Mouse (Mus musculus): ENCODE results near the gene Ap2s1. TPM values are rescaled to one million over a fixed set of nuclear protein-coding genes. Genes with fewer than 3 reads are reported as not detected.
"Not testable (repeated sequence)": the region's sequence is repeated elsewhere in the genome, so short reads cannot be mapped to it uniquely, and the experiment has no call there.

Ap2s1 gene
- total RNA-seq, 2 experiments from 2014 or later, result 237 to 271 TPM

DNA sequence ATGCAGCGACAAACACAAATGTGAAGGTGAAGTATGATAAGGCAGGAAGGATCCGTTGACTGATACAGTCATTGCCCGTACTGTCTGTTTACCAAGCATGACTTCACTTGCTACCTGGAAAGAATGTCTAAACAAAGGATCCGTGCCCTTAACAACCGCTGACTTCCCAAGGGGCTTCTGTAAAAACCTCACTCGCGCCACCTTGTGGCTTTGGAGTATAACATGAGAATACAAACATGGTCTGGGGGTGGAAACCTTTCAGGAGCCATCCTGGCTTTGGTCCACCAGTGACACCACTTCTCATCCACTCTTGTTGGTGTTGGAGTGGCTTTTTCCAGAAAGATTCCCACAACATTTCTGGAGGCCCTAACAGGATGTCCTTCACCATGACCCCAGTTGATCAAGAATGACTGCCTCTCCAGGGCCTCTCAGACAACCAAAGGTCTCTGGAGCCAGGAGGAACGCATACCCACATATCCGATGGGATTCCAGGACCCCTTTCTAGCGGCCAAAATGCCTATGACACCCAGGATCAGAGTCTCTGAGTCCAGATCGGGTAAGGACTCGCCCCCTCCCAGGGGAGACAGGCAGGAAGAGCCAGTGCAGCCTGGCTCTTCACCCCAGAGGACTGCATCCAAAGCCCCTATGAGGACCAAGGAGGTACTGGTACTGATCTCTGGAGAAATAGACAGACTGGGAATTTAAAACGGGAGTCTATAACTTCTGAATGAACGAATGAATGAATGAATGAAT, 9.4 kb upstream of the Ap2s1 start:
- H3K4me3 ChIP-seq, result peak overlapping the region; percentile 25; the same call in 1 of the 2 replicates
- peak overlapping the region; percentile 53 for H3K27ac ChIP-seq
- DNase-seq (ENCODE audit: low spot score in 2 of 2), result peak; percentile 60 to 74
- TF ChIP-seq CTCF (conservative IDR thresholded peaks at IDR 0.05), result peak; percentile 88

DNA sequence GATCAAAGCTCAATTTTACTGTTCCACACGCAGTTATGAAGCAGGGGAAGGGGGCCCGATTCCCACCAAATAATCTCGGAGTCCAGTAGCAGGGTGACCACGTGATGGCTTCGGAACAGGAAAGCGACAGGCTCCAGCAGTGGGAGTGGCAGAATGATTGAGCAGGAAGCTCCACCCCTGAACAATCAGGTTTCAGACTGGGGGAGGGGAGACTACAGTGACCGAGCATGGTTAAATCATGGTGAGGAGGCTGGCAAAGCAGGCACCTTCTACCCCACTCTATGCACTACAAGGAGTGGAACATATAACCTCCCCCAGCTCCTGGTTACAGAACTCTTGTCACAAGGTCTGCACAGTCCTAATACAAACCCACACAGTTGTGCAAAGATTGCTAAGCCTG, 8.6 kb upstream of the Ap2s1 start:
- not testable (repeated sequence) for DNase-seq (ENCODE audit: low spot score in 2 of 2); H3K27ac ChIP-seq; H3K4me3 ChIP-seq

DNA sequence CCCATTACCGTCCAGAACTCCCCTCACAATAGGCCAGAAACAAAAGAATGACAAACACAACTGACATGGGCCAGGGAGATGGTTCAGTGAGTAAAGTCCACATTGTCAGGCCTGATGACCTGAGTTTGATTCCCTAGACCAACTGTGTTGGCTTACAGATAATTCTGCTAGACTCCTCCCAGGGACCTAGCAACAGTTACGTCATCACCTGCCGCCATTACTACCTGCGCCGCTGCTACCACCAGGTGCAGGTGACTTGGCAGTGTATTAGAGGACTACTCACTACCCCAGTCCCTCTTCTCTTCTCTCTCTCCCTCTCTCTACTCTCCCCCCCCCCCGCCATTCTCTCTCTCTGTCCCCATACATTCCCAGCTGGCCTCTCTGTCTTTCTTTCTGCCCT, 7.4 kb upstream of the Ap2s1 start:
- no peak overlapping the region for H3K27ac ChIP-seq
- no peak for DNase-seq (ENCODE audit: low spot score in 2 of 2)
- no peak overlapping the region for H3K4me3 ChIP-seq
- no peak for TF ChIP-seq CTCF (conservative IDR thresholded peaks at IDR 0.05)

DNA sequence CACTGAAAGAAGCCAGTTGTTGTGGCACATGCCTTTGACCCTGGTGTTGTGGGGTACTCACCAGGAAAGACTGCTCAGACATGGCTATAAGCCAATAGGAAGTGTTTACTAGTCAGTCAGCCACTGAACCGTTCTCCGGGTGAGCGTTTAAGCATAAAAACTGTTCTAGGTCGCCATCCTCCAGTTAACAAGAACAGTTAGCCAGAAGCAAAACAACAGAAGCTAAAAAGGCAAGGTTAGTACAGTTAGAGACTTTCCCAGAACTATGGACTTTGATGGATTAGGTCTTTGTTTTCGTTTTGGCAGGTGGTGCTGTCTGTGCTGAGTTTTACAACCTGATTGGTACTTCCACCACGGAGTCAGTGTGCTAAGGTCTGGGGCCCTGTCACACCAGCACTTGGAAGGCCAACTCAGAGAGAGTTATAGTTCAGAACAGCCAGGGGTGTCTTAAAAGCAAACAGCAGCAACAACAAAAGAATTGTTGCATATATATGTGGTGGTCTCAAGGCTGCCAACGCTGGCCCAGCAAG, 6.3 kb upstream of the Ap2s1 start:
- no peak for DNase-seq (ENCODE audit: low spot score in 2 of 2)
- TF ChIP-seq CTCF (conservative IDR thresholded peaks at IDR 0.05), result no peak
- H3K27ac ChIP-seq, result no peak overlapping the region
- H3K4me3 ChIP-seq, result no peak overlapping the region

DNA sequence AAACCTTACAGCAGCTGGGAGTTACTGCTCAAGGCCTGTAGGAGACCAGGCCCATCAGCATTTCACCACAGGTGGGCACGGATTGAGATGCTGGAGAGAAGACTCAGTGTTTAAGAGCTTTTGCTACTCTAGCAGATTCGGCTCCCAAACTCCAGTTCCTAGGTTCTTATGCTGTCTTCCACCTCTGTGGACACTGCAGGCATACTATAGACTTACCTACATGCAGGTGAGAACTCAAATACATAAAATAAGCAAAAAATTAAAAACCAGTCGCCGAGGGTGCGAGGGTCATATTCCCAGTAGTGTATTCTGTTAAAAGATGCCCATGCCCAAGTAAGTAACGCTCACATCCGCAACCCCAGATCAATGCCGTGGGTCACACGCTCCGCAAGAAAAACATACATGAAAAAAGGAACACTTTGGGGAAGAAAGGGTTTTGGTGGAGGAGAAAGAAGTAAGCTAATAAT, 571 bp upstream of the Ap2s1 start:
- DNase-seq (ENCODE audit: low spot score in 2 of 2), result peak in 1 of 2 experiments; percentile 21
- H3K4me3 ChIP-seq, result peak overlapping the region; percentile 64
- peak; percentile 33 for TF ChIP-seq CTCF (conservative IDR thresholded peaks at IDR 0.05)
- H3K27ac ChIP-seq, result peak overlapping the region; percentile 52

DNA sequence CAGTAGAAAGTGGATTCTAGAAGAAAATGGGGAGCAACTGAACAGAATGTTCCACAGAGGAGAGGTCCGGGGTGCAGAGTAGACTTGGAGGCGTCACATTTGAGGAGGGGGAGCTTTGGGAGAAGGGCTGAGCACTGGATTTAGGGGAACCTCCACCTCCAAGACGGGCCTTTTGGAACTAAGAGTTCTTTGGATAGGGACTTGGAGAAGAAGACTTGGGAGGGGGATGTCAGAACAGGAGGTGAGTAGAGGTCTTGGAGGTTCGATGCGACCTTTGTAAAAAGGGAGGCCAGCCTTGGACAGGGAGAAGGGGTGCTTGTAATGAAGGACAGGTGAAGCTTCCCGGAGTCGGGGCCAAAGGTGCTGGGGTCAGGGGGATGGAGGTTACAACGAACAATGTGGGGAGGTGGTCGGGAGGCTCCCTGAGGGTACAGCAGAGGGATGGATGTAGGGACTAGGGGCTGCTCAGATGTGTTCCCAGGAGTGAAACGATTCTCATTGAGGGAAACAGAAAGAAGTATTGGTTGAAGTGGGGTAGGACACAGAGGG, 920 bp downstream of the Ap2s1 start:
- peak overlapping the region; percentile 82 for H3K27ac ChIP-seq
- no peak for DNase-seq (ENCODE audit: low spot score in 2 of 2)

DNA sequence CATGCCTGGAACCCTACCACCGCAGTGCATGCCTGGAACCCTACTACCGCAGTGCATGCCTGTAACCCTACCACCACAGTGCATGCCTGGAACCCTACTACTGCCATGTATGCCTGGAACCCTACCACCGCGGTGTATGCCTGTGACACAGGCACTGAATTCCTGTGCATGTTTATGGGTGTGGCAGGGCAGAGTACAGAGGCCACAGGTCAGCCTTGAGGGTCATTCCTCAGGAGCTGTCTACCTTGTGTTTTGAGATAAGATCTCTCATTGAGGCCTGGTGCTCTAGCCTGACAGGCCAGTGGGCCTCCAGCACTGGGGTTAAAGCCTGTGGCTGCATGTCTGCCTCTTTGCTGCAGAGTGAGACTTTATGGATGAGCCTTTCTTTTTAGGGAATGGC, 7.2 kb downstream of the Ap2s1 start:
- no peak for DNase-seq (ENCODE audit: low spot score in 2 of 2)
- peak overlapping the region; percentile 40 for H3K27ac ChIP-seq
- no peak for TF ChIP-seq CTCF (conservative IDR thresholded peaks at IDR 0.05)

More for the DNA sequence above, 920 bp downstream of the Ap2s1 start:
- TF ChIP-seq CTCF (conservative IDR thresholded peaks at IDR 0.05), result no peak
- peak overlapping the region; percentile 64 for H3K4me3 ChIP-seq

DNA sequence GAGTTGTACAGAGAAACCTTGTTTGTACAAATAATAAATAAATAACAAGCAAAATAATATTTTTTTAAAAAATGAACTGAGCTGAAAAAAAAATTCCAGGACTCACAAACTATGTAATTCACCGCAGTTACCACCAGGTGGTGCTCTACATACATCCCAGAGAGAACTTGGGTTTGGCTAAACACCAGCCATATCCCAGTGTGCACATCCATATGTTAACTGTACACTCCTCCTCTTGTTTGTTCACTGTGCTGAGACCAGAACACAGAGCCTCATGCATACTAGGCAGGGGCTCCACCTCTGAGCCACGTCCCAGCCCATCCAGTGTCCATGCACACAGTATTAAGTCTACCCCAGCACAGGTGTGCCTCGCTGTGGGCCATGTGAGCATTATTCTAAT, 7.9 kb downstream of the Ap2s1 start:
- no peak overlapping the region for H3K4me3 ChIP-seq
- TF ChIP-seq CTCF (conservative IDR thresholded peaks at IDR 0.05), result peak; percentile 89
- H3K27ac ChIP-seq, result peak overlapping the region; percentile 46; the same call in 1 of the 2 replicates
- DNase-seq (ENCODE audit: low spot score in 2 of 2), result peak; percentile 52 to 57

More for the DNA sequence above, 7.2 kb downstream of the Ap2s1 start:
- H3K4me3 ChIP-seq, result no peak overlapping the region

DNA sequence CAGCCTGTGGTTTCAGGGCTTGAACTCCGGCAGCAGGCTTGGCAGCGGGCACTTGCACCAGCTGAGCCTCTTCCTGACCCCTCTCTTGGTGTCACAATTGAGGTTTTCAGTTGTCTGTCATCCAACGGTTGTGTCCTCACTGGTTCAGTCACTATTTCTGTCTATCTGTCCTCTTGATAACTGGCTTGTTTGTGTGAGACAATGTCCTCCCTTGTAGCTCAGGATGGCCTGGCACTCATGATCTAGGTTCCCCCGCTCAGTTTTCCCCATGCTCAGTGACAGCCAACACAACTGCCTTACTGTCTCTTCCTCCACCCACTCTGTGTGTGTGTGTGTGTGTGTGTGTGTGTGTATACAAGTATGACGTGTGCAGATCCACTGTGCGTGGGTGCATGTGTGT, 9.4 kb downstream of the Ap2s1 start:
- peak overlapping the region; percentile 46; the same call in 1 of the 2 replicates for H3K27ac ChIP-seq
- DNase-seq (ENCODE audit: low spot score in 2 of 2), result no peak
- no peak overlapping the region for H3K4me3 ChIP-seq
- TF ChIP-seq CTCF (conservative IDR thresholded peaks at IDR 0.05), result no peak

DNA sequence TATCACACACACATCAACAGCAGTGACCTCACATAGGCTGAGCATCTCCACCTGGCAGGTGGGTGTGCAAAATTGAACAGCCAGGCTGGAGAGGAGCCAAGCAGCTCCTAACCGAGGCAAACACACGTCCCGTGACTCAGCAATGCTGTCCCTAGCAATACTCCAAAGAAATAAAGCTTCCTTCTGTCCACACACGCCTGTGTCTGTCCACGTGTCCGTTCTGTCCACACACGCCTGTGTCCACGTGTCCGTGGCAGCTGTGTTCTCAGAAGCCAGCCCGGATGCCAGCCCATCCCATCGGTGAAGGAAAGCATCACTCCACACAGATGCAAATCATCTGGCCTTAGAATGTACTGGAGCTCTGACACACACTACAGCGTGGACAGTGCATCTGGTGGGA, 13.8 kb downstream of the Ap2s1 start:
- no peak for TF ChIP-seq CTCF (conservative IDR thresholded peaks at IDR 0.05)
- H3K4me3 ChIP-seq, result no peak overlapping the region
- no peak overlapping the region for H3K27ac ChIP-seq
- DNase-seq (ENCODE audit: low spot score in 2 of 2), result no peak

DNA sequence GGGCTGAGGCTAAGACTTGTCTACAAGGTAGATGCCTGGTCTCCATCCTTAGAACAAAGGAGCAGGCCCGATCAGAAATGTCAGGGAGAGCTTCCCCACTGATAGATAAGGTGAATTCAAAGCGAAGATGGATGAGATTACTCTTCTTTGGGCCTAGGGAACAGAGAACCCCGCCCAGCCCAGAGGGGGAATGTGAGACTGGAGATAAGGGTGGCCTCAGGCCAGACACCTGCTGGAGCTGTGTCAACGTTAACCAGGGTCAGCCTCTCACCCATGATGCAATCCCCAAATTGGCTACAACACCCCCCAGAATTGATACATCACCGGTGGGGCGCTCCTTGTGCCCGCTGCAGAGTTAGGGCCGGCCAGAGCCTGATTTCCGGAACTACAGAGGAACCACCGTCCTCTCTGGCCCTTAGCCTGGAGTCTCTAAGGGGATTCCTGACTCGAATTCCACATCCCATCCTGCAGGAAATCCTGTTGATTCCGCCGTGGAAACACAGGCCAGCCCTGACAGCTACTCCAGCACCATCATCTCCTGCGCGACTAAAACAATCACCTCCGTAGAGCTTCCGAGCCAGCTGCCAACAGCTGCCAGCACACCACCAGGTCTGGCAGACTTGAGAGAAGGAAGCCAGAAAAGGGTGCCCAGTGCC, 17.3 kb downstream of the Ap2s1 start:
- no peak overlapping the region for H3K27ac ChIP-seq
- no peak overlapping the region for H3K4me3 ChIP-seq
- no peak for DNase-seq (ENCODE audit: low spot score in 2 of 2)
- TF ChIP-seq CTCF (conservative IDR thresholded peaks at IDR 0.05), result no peak

DNA sequence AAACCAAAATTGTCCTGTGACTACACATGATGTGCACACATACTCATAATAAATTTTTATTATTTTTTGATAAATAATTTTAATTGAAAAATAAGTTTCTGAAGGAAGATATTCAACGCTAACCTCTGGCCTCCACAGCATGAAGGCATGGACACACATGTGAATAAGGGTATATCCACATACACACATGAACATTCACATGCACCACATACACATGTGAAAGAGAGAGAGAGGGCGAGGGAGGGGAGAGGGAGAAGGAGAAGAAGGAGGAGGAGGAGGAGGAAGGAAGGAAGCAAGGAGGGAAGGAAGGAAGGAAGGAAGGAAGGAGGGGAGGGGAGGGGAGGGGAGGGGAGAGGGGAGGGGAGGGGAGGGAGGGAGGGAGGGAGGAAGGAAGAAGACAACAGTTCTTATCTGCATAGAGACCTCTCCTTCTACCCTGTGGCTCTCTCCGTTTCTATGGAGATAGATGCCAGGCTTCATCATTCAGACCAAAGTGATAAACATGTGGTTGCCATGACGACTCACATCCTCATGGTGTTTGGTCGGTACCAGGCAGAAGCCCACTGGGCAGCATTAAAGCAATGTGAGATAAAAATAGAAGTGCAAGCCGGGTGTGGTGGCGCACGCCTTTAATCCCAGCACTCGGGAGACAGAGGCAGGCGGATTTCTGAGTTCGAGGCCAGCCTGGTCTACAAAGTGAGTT, 20.8 kb downstream of the Ap2s1 start:
- TF ChIP-seq CTCF (conservative IDR thresholded peaks at IDR 0.05), result no peak
- Histone ChIP-seq H3K4me3 (no peak overlapping the region), H3K27ac (no peak overlapping the region)
- peak in 1 of 2 experiments; percentile 44 for DNase-seq (ENCODE audit: low spot score in 2 of 2)

DNA sequence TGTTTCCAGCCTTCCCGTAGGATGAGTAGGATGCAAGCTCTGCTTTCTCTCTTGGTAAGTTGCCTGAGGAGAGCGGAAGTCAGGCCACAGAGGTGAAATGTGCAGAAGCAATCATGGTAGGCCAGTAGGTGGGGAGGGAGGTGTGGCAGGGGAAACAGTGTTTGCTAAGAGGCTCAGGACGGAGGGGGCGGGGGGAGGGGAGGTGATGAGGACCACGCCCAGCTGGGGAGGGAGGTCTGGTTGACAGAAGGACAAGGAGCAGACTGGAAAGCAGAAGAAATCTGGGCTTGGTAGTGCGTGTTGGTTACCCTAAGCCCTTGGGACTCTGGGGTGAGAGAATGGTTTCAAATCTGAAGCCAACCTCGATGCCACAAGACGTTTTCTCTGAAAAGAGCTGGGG, 22.1 kb downstream of the Ap2s1 start:
- TF ChIP-seq CTCF (conservative IDR thresholded peaks at IDR 0.05), result no peak
- Histone ChIP-seq H3K4me3 (no peak overlapping the region), H3K27ac (no peak overlapping the region)
- no peak for DNase-seq (ENCODE audit: low spot score in 2 of 2)

All from layer of hippocampus, adult 2 months (tissue).